Mouse (Mus musculus) brown adipose tissue, adult 24 weeks (tissue): Measurements from ENCODE around the gene S100z. TPM values are rescaled to one million over a fixed set of nuclear protein-coding genes. Genes with fewer than 3 reads are reported as not detected.

Experiments used
- polyA plus RNA-seq: library from polyadenylated mRNA; stranded (reverse); fragments of >200 nt; gene quantifications from 2 replicates; pipeline ENCODE4 v1.2.4, GENCODE M21; 2012; ENCODE audit not compliant: missing spikeins, insufficient read depth, insufficient read length

S100z gene
- polyA plus RNA-seq, 1 experiment = not detected

Other genes starting within 250 kb of the S100z start
- gene Pde8b, start 228.4 kb downstream of the S100z start, polyA plus RNA-seq = not detected in 2 replicates
- 19.6 and 24.2 TPM in 2 replicates for gene Zbed3, start 155.1 kb downstream of the S100z start, polyA plus RNA-seq
- gene Aggf1, start 103.4 kb downstream of the S100z start, polyA plus RNA-seq = 18.8 and 19.1 TPM in 2 replicates
- gene Crhbp, start 33.8 kb downstream of the S100z start, polyA plus RNA-seq = not detected in 2 replicates
- gene F2rl1, start 46.5 kb upstream of the S100z start, polyA plus RNA-seq = not detected in 2 replicates
- 5.7 and 10.9 TPM in 2 replicates for gene F2r, start 139.8 kb upstream of the S100z start, polyA plus RNA-seq
- 0.40 TPM in 1 of 2 replicates, not detected in the other for gene F2rl2, start 218.1 kb upstream of the S100z start, polyA plus RNA-seq